In the genomic region with DNA sequence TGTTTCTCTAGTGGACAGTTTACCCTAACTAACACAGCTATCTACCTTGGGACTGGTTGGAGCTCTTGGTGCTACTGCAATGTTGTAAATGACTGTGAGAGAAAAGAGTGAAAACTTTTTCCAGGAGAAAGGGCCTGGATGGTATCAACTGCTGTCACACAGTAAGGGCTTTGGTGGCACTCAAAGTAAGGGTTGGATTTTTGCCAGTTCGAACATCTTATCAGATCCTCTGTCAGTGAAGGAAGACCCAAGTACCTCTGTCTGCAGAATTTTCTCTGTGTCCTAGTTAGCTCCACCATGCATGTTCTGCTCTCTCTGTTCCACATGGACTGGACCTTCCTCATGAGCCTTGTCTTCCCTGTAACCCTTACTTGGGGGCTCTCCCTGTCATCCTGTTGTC, we compare ENCODE assay signal across 25 mouse cellular contexts.
"Had no signal": no experiment of that assay in that cellular context is flagged by ENCODE, and none has a peak within 500 bp of the region (broad histone marks: within the 10 kb centered on the region; RNA-seq: fewer than 3 reads in every experiment).

No protein-coding gene starts in this region.

- H3K9ac ChIP-seq: heart, embryonic 12.5 days; hindbrain, embryonic 12.5 days; hindbrain, embryonic 14.5 days; intestine, embryonic 15.5 days; limb, embryonic 12.5 days had no signal

- H3K4me3 ChIP-seq: gastrocnemius, adult 2 months; heart, adult 2 months; heart, embryonic 12.5 days; hindbrain, embryonic 10.5 days; hindbrain, embryonic 12.5 days; intestine, embryonic 15.5 days; layer of hippocampus, adult 2 months; left cerebral cortex, adult 2 months; limb, embryonic 10.5 days; limb, embryonic 12.5 days had no signal

- H3K4me1 ChIP-seq: hindbrain, embryonic 10.5 days; hindbrain, embryonic 12.5 days; intestine, embryonic 15.5 days; limb, embryonic 12.5 days had no signal

- H3K9me3 ChIP-seq: heart, embryonic 12.5 days; hindbrain, embryonic 10.5 days; hindbrain, embryonic 12.5 days; intestine, embryonic 15.5 days; limb, embryonic 10.5 days; limb, embryonic 12.5 days had no signal

- H3K27ac ChIP-seq: gastrocnemius, adult 2 months; heart, adult 2 months; hindbrain, embryonic 10.5 days; hindbrain, embryonic 12.5 days; hindbrain, embryonic 14.5 days; intestine, embryonic 15.5 days; layer of hippocampus, adult 2 months; left cerebral cortex, adult 2 months; limb, embryonic 10.5 days; limb, embryonic 12.5 days had no signal

- DNase-seq: gastrocnemius, adult 2 months; gastrocnemius, postnatal 10 days; gastrocnemius, postnatal 25 days; heart, adult 2 months; heart, postnatal 14 days; heart, postnatal 36 days; kidney, adult 18-20 months; kidney, adult 8-10 months; kidney, postnatal 10 days; kidney, postnatal 25 days; kidney, postnatal 4 days; liver had no signal

- H3K36me3 ChIP-seq: heart, embryonic 12.5 days; hindbrain, embryonic 10.5 days; hindbrain, embryonic 12.5 days; intestine, embryonic 15.5 days; limb, embryonic 10.5 days; limb, embryonic 12.5 days had no signal

- H3K27me3 ChIP-seq: heart, embryonic 12.5 days; hindbrain, embryonic 12.5 days; intestine, embryonic 15.5 days; limb, embryonic 12.5 days had no signal

- H3K4me2 ChIP-seq: heart, embryonic 12.5 days; hindbrain, embryonic 12.5 days; hindbrain, embryonic 14.5 days; intestine, embryonic 15.5 days; limb, embryonic 12.5 days; liver, embryonic 11.5 days had no signal

- ATAC-seq: hindbrain, embryonic 16.5 days; inflammation-experienced regulatory T-cells, adult 6 months; intestine, embryonic 15.5 days; intestine, postnatal 0 days had no signal
